Mouse (Mus musculus) brain, embryonic 14.5 days (tissue): ENCODE results near the gene Wif1.

ENCODE experiments used
- CTCF ChIP-seq: fragments of 200-500 bp; IDR thresholded peaks from 2 replicates; pipeline ENCODE4 v1.5.1; 2012; ENCODE audit warnings: inconsistent platforms, mild to moderate bottlenecking, moderate library complexity, borderline replicate concordance; ENCODE audit not compliant: insufficient read depth, insufficient read length; ENCODE audit errors: extremely low read depth
- POLR2A ChIP-seq: fragments of 200-500 bp; IDR thresholded peaks from 2 replicates; pipeline ENCODE4 v1.6.1; 2012; ENCODE audit warnings: mild to moderate bottlenecking, inconsistent platforms, borderline replicate concordance; ENCODE audit not compliant: poor library complexity, insufficient read depth, insufficient read length, severe bottlenecking; ENCODE audit errors: extremely low read depth

DNA sequence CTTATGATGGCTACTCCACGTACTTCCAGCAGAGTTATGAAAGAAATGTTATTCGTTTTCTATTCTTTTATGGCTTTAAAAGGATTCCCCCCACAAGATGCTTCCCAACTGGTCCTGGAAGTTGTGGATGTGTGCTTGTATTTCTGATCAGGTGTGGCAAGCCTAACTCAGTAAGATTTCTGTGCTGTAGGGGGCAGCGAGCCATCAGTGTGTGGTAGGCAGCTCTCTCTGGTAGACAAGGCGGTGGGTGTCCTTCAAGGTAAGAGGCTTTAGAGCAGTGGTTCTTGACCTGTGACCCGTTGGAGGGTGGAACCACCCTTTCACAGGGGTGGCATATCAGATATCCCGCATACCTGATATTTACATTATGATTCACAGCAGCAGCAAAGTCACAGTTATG, 23.1 kb downstream of the Wif1 start:
- no peak for TF ChIP-seq CTCF
- TF ChIP-seq POLR2A = no peak
